Mouse (Mus musculus) heart, adult 18-20 months (tissue): ENCODE measurements at regions not wholly inside any gene's neighbourhood (a gene's known extent, or its start where the extent isn't known, plus 50 kb on each side); places are given as distances from the start of the nearest gene placed in this dataset.

Source experiments
- DNase-seq, 2 experiments: peaks; one replicate each; pipeline ENCODE4 v3.0.0; 2021 to 2022; ENCODE audit warnings: mixed read lengths in 1 of 2

GRCm38 (mm10) chr2:95232135-95232772 lies 794.3 kb upstream of the Api5 start:
- peak; percentile 1 to 37 for DNase-seq

- DNase-seq = no peak
Measured at GRCm38 (mm10) chr2:95231739-95232134, 793.8 kb upstream of the Api5 start.

GRCm38 (mm10) chr2:95229386-95229785 lies 791.5 kb upstream of the Api5 start:
- DNase-seq = peak in 1 of 2 experiments; percentile 10

GRCm38 (mm10) chr2:95210216-95210941 lies 772.4 kb upstream of the Api5 start:
- DNase-seq = no peak
